Mouse (Mus musculus): Measurements from ENCODE around the gene Gfod1.
A peak's percentile ranks its signal among the peaks of the same experiment; 100 is the strongest.

Gfod1 gene

GRCm38 (mm10) chr13:43297526-43297925 lies 6.4 kb downstream of the Gfod1 start:
- no peak for DNase-seq

DNA sequence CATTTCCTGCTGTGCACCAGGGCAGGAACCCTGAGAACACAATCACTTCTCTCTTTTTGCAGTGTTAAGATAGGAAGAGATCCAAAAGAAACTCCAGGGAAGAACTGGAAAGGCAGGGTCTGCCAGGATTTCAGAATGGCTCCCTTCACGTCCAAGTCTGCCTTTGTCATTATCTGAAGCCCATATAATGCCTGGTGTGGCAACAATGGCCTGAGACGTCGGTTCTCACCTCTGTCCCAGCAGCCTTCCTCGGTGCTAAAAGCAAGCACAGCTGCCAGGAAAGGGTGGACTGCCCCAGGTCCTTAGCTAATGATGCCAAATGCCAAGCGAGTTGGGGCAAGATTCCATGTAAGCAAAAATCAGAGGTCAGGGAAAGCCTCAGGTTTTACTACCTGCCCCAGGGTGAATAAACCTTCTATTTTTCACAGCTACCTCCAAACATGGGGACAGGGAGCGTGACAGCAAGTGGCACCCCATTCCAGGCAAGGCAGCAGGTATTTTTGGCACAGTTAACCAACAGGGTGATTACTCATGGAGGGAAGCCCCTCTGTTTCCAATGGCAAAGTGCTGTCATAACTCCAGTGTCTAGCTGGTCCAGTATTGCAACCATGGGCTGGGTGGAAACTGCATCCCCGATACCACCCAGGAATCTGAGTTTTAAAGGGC lies 7.7 kb downstream of the Gfod1 start:
- DNase-seq, result no peak

GRCm38 (mm10) chr13:43295684-43296083 lies 8.3 kb downstream of the Gfod1 start:
- no peak for DNase-seq

DNA sequence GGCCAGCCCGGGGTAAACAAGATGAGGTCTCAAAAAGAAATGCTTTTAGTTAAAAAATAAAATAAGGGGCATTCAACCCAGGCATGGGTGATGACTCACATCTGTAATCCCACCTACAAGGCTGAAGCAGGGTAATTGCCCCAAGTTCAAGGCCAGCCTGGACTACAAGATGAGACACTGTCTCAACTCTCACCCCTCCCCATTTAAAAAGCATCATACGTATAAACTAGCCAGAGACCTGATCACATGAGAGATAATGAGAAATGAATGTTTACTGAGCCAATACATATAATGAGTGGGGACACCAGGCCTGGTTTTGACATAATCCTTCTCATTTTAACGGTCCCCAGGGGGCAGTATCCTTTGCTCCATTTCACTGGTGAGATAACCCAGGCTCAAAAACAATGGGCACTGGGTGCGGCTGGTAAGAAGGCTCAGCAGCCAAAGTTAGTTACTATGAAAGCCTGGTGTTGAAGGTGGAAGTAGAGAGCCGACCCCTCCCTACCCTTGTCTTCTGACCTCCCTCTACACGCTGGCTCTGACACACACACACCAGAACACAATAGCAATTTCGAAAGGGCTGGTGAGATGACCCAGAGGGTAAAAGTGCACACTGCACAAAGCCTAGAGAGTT lies 8.9 kb downstream of the Gfod1 start:
- DNase-seq, result no peak

DNA sequence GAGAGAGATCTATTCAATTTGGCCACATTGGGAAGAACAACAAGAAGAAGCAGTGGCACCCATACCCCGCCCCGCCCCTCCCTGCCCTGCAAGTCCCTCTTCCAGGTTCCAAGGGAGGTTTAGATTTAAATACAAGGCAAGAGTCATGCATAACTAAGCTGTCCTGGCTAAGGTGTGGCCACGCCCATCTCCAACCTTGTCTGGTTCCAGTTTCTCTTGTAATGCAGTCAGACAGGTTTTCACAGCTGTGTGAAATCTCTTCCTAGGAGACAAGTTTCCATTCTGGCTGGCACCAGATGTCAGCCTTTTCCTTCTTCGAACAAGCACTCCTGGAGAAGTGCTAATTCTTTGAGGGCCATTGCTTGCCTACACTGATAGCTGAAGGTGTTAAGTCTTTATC lies 11.1 kb downstream of the Gfod1 start:
- no peak for DNase-seq

DNA sequence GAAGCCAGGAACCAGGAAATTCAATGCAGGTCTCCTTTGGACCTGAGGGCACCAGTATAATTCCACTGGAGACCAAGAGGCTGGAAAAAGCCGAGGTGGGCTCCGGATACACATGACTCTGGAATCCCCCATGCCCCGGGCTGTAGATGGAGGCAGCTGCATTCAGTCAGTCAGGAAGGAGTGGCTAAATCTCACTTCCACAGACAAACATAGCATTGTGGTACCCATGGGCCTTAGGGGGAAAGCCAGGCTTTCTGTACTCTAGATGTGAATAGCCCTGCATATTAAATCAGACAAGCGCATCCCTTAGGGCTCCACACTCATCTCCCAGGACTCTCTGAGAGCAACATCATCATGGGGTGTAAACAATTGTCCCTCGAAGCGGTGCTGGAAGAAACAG lies 14.9 kb downstream of the Gfod1 start:
- no peak for DNase-seq

DNA sequence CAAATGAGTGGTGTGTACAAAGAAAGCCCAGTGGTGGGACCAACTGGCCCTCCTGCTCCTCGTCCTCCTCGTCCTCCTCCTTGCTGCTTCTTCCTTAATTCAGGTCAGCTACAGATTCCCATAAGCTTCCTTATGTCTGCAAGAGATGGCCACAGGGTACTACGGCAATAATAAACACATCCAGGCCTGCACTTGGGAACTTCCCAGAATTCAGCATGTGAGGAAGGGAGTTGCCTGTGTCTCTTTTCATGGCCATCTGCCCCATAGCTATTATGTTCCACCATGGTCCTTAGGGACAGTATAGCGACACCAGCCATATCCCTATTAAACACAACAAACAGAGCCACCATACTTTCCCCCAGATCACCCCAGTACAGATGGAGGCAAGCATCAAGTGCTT lies 15.5 kb downstream of the Gfod1 start:
- DNase-seq, result no peak

DNA sequence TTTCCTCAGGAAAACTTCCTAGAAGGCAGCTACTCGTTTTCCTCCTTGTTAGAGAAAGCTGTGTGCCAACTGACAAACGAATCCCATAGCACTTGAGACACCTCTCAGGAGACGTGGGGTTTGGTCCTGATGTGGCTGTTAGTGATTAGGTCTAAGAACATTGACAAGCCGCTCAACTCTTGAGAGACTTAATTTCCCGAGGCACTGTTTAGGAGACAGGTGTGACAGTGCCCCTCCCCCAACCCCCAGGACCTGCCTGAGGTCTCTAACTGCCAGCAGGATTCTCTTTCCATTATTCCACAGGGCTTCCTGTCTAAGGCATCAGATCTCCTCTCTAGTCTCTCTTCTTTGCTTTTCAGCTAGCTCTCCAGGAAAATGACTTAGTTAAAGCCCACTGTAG lies 15.9 kb downstream of the Gfod1 start:
- DNase-seq, result no peak

DNA sequence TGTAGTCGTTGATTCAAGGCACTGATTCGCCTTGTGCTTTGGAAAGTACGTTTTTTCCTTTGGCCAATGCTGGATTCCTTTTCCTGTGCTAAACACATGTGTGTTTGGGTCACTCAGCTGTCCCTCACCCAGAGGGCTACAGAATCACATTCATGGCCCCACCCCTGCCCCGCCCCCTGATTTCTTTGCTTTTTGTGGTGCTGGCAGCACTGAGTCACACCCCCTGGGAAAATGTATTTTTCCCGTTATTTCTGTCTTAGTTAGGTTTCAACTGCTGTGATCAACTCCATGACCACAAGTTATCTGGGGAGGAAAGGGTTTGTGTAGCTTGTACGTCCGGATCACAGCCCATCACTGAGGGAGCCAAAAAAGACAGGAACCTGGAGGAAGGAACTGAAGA lies 17.1 kb downstream of the Gfod1 start:
- DNase-seq, result no peak

GRCm38 (mm10) chr13:43284711-43285151 lies 19.2 kb downstream of the Gfod1 start:
- DNase-seq, result peak; percentile 56

- no peak for DNase-seq
These were observed 30.1 kb downstream of the Gfod1 start for GRCm38 (mm10) chr13:43273906-43274305.

- DNase-seq, result peak; percentile 73
These were observed 31.5 kb downstream of the Gfod1 start for GRCm38 (mm10) chr13:43272303-43273135.

GRCm38 (mm10) chr13:43271481-43271880 lies 32.5 kb downstream of the Gfod1 start:
- peak; percentile 47 for DNase-seq

GRCm38 (mm10) chr13:43270220-43270597 lies 33.8 kb downstream of the Gfod1 start:
- DNase-seq, result no peak

GRCm38 (mm10) chr13:43269460-43270219 lies 34.3 kb downstream of the Gfod1 start:
- DNase-seq, result no peak

DNA sequence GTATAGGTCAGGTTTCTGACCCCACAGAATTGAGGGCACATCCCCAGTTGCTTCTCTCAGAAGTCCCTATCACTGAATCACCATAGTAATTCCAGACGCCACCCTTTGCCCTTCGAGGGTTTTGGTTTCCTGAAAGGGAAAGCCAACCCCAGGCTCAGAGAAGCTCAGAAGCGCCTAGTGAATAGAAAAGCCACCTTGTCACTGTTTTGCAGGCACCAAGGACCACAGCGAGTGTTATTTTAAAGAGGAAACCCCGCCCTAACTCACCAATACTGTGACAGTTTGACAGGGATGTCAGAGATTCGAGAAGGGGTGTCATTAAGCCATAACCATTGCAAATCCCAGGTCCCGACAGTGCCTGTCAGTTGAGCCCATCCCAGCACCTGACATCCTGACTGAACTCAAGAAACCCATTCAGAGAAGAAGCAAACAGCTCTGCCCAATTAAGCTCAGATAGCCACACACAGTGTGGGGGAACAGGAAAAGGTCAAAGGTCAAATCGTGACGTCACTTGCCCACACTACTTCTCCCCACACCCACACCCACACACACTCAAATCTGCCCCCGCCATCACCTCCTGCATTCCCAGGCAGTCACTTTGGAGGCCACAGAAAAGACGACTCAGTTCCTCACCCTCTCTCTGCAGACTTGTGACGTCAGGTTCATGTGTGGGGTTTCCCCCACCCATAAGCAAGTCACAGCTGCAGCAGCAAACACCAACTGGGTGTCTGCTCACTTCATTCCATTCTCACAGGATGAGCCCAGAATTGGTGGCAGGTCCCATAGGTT lies 35.2 kb downstream of the Gfod1 start:
- DNase-seq, result peak; percentile 58

DNA sequence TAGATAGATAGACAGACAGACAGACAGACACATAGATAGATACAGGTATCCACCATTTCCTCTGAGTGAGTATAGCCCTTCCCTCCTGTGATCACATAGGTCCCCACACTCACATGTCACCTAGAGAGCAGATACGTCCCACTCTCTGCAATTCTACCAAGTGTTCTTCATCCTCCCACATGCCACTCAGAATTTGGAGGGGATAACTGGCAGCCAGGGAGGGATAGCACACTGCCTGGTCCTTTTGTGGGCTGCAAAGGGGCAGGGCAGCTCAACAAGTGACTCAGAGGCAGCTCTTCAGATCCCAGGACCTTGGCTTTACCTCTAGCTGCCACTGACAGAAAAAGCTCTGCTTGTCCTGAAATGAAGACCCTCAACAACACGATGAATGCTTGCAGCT lies 36.1 kb downstream of the Gfod1 start:
- DNase-seq, result no peak

DNA sequence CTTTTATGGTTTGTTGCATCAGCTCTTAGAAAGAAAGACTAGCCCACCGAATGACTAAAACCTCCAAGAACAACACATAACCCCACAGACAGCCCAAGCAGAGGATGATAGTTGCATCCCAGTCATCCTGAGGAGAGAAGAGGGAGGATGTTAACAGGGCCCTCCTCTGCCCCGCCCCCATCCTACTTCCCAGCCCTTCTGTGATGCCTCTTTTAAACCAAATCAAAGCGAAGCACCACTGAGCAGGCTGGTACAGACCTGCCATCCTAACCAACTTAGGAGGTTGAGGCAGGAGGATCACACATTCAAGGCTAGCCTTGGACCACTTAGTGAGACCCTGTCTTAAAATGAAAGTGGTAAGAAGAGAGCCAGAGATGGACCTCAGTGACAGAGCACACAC lies 36.8 kb downstream of the Gfod1 start:
- peak; percentile 34 for DNase-seq

DNA sequence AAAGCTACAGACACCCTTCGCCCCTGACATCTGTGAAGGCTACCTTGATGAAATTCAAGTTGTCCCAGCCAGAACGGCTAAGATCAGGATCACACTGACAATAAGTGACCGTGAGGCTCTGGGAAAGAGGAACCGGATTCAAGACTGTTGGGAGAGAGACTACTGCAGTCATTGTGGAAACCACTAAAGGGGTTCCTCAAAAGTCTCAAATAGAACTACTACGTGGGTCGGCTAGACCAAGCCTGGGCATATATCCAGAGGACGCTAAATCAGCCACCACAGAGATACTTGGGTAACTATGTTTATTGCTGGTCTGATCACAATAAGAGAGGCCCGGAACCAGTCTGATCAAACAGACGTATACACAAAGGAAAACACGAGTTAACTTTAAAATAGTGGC lies 37.6 kb downstream of the Gfod1 start:
- no peak for DNase-seq

- peak; percentile 30 for DNase-seq
These were observed 38.9 kb downstream of the Gfod1 start for GRCm38 (mm10) chr13:43265116-43265515.

- no peak for DNase-seq
These were observed 40.3 kb downstream of the Gfod1 start for GRCm38 (mm10) chr13:43263646-43264045.

GRCm38 (mm10) chr13:43262114-43262739 lies 41.7 kb downstream of the Gfod1 start:
- DNase-seq, result peak; percentile 87
